Mouse (Mus musculus) neural tube, embryonic 10.5 days (tissue): ENCODE results near the gene Mageb1.
"Not testable (repeated sequence)": the region's sequence is repeated elsewhere in the genome, so short reads cannot be mapped to it uniquely, and the experiment has no call there.

Source experiments
- DNase-seq: peaks from one replicate; pipeline ENCODE4 v3.0.0-alpha.2; 2017; ENCODE audit warnings: low spot score; ENCODE audit errors: extremely low spot score

The Mageb1 gene

GRCm38 (mm10) chrX:92016233-92016632 is at the start of gene Mageb1:
TSS of gene Mageb1 (minus strand) at chrX:92016333.
- DNase-seq, result not testable (repeated sequence)
